Mouse (Mus musculus) hindbrain, embryonic 10.5 days (tissue): Measurements from ENCODE around the gene Atg4c. TPM values are rescaled to one million over a fixed set of nuclear protein-coding genes. Genes with fewer than 3 reads are reported as not detected.
A peak's percentile ranks its signal among the peaks of the same experiment; 100 is the strongest.

ENCODE experiments used
- DNase-seq: peaks from one replicate; pipeline ENCODE4 v3.0.0-alpha.2; 2017; ENCODE audit warnings: low spot score
- H3K27ac ChIP-seq: fragments of 300-500 bp; sonication (generic); 2 replicates; pipeline ENCODE4 v1.5.1; 2016; ENCODE audit warnings: mild to moderate bottlenecking, moderate library complexity
- H3K27me3 ChIP-seq: fragments of 300-500 bp; sonication (generic); 2 replicates; pipeline ENCODE4 v1.6.1; 2016; ENCODE audit warnings: mild to moderate bottlenecking; ENCODE audit not compliant: poor library complexity, insufficient read depth, severe bottlenecking
- H3K36me3 ChIP-seq: fragments of 300-500 bp; sonication (generic); 2 replicates; pipeline ENCODE4 v1.6.1; 2016; ENCODE audit warnings: mild to moderate bottlenecking, moderate library complexity
- H3K4me1 ChIP-seq: fragments of 300-500 bp; sonication (generic); replicated peaks from 2 replicates; pipeline ENCODE4 v1.6.1; 2016; ENCODE audit warnings: mild to moderate bottlenecking
- H3K4me3 ChIP-seq: fragments of 300-500 bp; sonication (generic); 2 replicates; pipeline ENCODE4 v1.5.1; 2016; ENCODE audit warnings: mild to moderate bottlenecking, moderate library complexity
- H3K9me3 ChIP-seq: fragments of 300-500 bp; sonication (generic); 2 replicates; pipeline ENCODE4 v1.6.1; 2016; ENCODE audit warnings: mild to moderate bottlenecking, moderate library complexity
- WGBS: fragments of 180-500 bp; shearing (Covaris S2); methylation state at CpG from one replicate; pipeline ENCODE4 v1.1.7; 2016; 5-methylcytosine and 5-hydroxymethylcytosine counted together
- polyA plus RNA-seq: library from polyadenylated mRNA; unstranded; fragments of >200 nt; fragmentation: Nextera tagmentation; extraction: Ambion mirVana; gene quantifications from 2 replicates; pipeline ENCODE4 v1.2.1, GENCODE M21; 2016

The Atg4c gene
- polyA plus RNA-seq, 1 experiment from 2014 or later: 13.0 TPM

- Histone ChIP-seq H3K27ac (no peak overlapping the region), H3K27me3 (no peaks in the 10 kb centered on the region), H3K9me3 (0 out of 2 replicates have a peak, but pooled peaks cover 5% of the 10 kb centered on the region), H3K4me3 (no peak overlapping the region), H3K4me1 (no peaks in the 10 kb centered on the region), H3K36me3 (peaks cover 18% of the 10 kb centered on the region)
- DNase-seq: no peak
- 92% methylated on average over 8 of the region's 8 CpGs for whole genome bisulfite sequencing
Observed at GRCm38 (mm10) chr4:99235203-99235856, 41.6 kb downstream of the Atg4c start.

DNA sequence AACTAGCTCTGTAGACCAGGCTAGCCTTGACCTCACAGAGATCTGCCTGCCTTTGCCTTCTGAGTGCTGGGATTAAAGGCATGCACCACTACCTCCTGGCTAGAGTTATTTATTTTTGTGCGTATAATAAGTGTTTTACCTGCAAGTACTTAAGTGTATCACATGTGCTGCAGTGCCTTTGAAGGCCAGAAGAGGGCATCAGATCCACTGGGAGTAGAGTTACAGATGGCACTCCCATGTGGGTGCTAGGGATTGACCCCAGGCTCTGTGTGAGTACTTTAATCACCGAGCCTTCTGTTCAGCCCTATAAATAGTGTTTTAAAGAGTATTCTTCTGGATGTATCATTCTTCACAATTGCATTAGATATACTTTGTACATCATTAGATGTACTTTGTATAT, 44.6 kb downstream of the Atg4c start:
- H3K4me1 ChIP-seq: no peaks in the 10 kb centered on the region
- 91% methylated on average over 2 of the region's 2 CpGs for WGBS
- H3K36me3 ChIP-seq: peaks cover 18% of the 10 kb centered on the region
- no peak overlapping the region for H3K27ac ChIP-seq
- no peak for DNase-seq
- no peaks in the 10 kb centered on the region for H3K27me3 ChIP-seq
- no peak overlapping the region for H3K4me3 ChIP-seq
- H3K9me3 ChIP-seq: 0 out of 2 replicates have a peak, but pooled peaks cover 5% of the 10 kb centered on the region

GRCm38 (mm10) chr4:99241674-99242073, 47.9 kb downstream of the Atg4c start:
- Histone ChIP-seq H3K27ac (no peak overlapping the region), H3K36me3 (peaks cover 15% of the 10 kb centered on the region), H3K4me3 (no peak overlapping the region), H3K9me3 (0 out of 2 replicates have a peak, but pooled peaks cover 5% of the 10 kb centered on the region), H3K4me1 (no peaks in the 10 kb centered on the region), H3K27me3 (no peaks in the 10 kb centered on the region)
- WGBS: 48% methylated on average over 5 of the region's 5 CpGs
- no peak for DNase-seq

DNA sequence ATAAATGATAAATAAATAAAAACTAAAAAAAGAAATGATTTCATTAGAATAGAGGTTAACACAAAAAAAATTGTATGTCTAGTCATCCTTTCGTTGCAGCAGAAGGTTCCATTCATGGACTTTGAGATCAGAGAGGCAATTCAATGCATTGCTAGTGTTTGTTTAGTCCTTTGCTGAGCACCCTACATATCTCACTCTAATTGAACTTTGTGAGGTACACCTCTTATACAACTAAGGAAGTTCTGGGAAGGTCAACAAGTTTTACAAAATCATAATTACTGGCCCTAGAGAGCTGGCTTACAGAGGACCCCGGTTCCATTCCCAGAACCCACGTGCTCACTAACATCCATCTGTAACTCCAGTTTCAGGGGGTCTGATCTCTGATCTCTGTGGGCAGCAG, 55.6 kb downstream of the Atg4c start:
- no peaks in the 10 kb centered on the region for H3K4me1 ChIP-seq

DNA sequence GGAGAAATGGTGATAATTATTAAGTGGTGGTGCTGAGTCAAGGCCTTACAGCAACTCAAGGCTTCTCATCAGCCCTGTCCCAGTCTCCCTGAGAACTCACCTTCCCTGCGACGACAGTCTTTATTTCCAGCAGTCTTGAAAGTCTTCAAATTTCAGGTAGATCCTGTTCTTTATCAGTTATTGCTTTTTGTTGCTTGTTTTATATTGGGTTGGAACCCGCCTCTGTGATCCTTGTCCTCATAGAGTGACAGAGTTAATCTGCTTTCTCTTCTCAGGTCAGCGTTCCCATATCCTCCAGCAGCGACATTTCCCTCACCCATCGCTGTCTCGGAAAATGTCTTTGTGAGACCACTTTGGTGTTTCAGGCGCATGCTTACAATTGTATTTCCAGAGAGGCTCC, 56.1 kb downstream of the Atg4c start:
- WGBS: 95% methylated on average over 8 of the region's 8 CpGs
- Histone ChIP-seq H3K4me3 (no peak overlapping the region), H3K36me3 (peaks cover 3% of the 10 kb centered on the region; the same call in 1 of the 2 replicates), H3K27me3 (no peaks in the 10 kb centered on the region), H3K9me3 (no peaks in the 10 kb centered on the region), H3K27ac (no peak overlapping the region), H3K4me1 (no peaks in the 10 kb centered on the region)
- DNase-seq: no peak

More for the DNA sequence above, 55.6 kb downstream of the Atg4c start:
- Histone ChIP-seq H3K4me3 (no peak overlapping the region), H3K36me3 (no peaks in the 10 kb centered on the region), H3K27me3 (no peaks in the 10 kb centered on the region), H3K27ac (no peak overlapping the region), H3K9me3 (no peaks in the 10 kb centered on the region)
- 95% methylated on average over 3 of the region's 3 CpGs for WGBS
- no peak for DNase-seq

- Histone ChIP-seq H3K27me3 (no peaks in the 10 kb centered on the region), H3K4me3 (no peak overlapping the region), H3K9me3 (no peaks in the 10 kb centered on the region), H3K27ac (no peak overlapping the region), H3K36me3 (peaks cover 5% of the 10 kb centered on the region; the same call in 1 of the 2 replicates), H3K4me1 (no peaks in the 10 kb centered on the region)
- WGBS: 96% methylated on average over 11 of the region's 11 CpGs
- DNase-seq: no peak
Observed at GRCm38 (mm10) chr4:99252957-99253356, 59.2 kb downstream of the Atg4c start.

DNA sequence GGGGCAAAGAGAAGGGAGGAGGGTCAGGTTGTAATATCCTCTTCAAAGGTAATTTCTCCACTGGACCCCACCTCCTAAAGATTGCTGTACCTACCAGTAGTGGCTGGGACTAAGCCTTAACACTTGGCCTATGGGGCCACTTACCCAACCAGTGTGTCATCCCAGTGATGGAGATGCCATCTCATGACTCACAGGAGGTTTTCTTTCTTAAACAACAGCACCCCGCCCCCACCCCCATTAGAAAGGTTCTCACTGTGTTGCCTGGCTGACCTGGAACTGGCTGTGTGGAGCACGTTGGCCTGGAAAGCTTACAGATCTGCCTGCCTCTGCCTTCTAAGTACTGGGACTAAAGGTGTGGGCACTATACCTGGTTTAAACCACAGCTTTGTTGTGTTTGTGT, 69.5 kb downstream of the Atg4c start:
- H3K4me3 ChIP-seq: no peak overlapping the region
- no peak overlapping the region for H3K27ac ChIP-seq
- no peaks in the 10 kb centered on the region for H3K36me3 ChIP-seq
- DNase-seq: no peak
- H3K9me3 ChIP-seq: no peaks in the 10 kb centered on the region
- H3K4me1 ChIP-seq: no peaks in the 10 kb centered on the region
- H3K27me3 ChIP-seq: no peaks in the 10 kb centered on the region
- WGBS: 77% methylated on average over 2 of the region's 2 CpGs

GRCm38 (mm10) chr4:99263663-99264062, 69.9 kb downstream of the Atg4c start:
- DNase-seq: no peak
- no peak overlapping the region for H3K27ac ChIP-seq
- H3K4me1 ChIP-seq: no peaks in the 10 kb centered on the region
- 68% methylated on average over 11 of the region's 11 CpGs for WGBS
- H3K9me3 ChIP-seq: no peaks in the 10 kb centered on the region
- no peaks in the 10 kb centered on the region for H3K36me3 ChIP-seq
- no peak overlapping the region for H3K4me3 ChIP-seq
- no peaks in the 10 kb centered on the region for H3K27me3 ChIP-seq

DNA sequence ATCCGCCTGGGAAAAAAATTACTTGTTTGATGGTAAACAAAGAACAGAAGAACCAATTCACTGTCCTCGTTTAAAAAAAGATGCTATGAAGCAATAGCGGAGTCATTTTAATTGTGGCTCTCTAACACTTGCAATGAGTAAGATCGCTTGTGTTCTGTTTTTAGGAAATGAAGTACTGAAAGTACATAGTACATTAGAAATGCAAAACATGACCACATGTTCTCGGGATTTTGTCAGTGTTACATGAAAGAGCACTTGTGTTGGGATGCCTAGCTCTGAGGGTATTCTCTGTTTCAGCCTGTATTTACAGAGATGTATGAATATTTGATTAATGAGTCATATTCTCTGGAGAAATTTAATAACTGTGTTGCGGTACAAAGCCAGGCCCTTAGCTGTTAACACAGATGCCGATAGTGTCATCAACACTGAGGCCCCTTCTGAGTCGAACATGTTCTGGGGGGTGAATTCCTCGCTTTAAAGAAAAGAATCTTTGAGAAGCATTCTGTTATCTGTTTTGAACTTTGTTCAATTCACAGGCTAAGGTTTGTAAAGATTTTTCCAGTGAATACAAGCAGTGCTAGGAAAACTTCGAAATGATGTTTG, 73.2 kb downstream of the Atg4c start:
- Histone ChIP-seq H3K27me3 (no peaks in the 10 kb centered on the region), H3K4me1 (no peaks in the 10 kb centered on the region), H3K36me3 (peaks cover 8% of the 10 kb centered on the region), H3K9me3 (no peaks in the 10 kb centered on the region), H3K4me3 (no peak overlapping the region), H3K27ac (no peak overlapping the region)
- DNase-seq: no peak
- WGBS: 90% methylated on average over 10 of the region's 10 CpGs

- peaks cover 8% of the 10 kb centered on the region for H3K36me3 ChIP-seq
- peak overlapping the region; percentile 76 for H3K27ac ChIP-seq
- no peaks in the 10 kb centered on the region for H3K27me3 ChIP-seq
- no peak overlapping the region for H3K4me3 ChIP-seq
- 27% methylated on average over 9 of the region's 9 CpGs for WGBS
- DNase-seq: peak; percentile 44
- H3K4me1 ChIP-seq: peaks cover 20% of the 10 kb centered on the region
- H3K9me3 ChIP-seq: no peaks in the 10 kb centered on the region
Observed at GRCm38 (mm10) chr4:99272860-99273259, 79.1 kb downstream of the Atg4c start.

- no peak overlapping the region for H3K27ac ChIP-seq
- no peaks in the 10 kb centered on the region for H3K9me3 ChIP-seq
- 96% methylated on average over 3 of the region's 3 CpGs for WGBS
- no peak for DNase-seq
- peaks cover 8% of the 10 kb centered on the region for H3K36me3 ChIP-seq
- H3K4me3 ChIP-seq: no peak overlapping the region
- H3K4me1 ChIP-seq: peaks cover 20% of the 10 kb centered on the region
- no peaks in the 10 kb centered on the region for H3K27me3 ChIP-seq
Observed at GRCm38 (mm10) chr4:99273466-99273865, 79.7 kb downstream of the Atg4c start.

DNA sequence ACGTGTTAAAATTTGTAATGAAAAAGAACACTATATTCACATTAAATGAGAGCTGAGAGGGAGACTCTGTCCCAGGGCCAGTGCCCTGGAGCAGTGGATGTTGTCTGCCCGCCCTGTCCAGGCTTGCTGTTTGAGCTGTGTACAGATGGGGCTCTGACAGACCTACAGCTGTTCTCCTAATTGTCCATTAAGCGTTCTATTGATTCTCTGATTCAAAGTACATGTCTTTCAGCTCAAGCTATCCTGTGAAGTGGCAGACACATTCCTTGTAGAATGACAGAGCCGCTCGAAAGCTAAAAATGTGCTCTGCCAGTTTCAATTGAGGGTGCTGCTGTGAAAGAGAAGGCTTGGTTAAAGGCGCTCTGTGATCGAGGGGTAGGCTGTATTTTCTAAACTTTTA, 80.2 kb downstream of the Atg4c start:
- H3K4me1 ChIP-seq: peaks cover 20% of the 10 kb centered on the region
- peaks cover 8% of the 10 kb centered on the region for H3K36me3 ChIP-seq
- no peak overlapping the region for H3K27ac ChIP-seq
- H3K27me3 ChIP-seq: no peaks in the 10 kb centered on the region
- DNase-seq: peak; percentile 10
- H3K9me3 ChIP-seq: no peaks in the 10 kb centered on the region
- no peak overlapping the region for H3K4me3 ChIP-seq
- WGBS: 54% methylated on average over 7 of the region's 7 CpGs

GRCm38 (mm10) chr4:99278876-99279275, 85.1 kb downstream of the Atg4c start:
- no peak overlapping the region for H3K27ac ChIP-seq
- DNase-seq: no peak
- no peaks in the 10 kb centered on the region for H3K27me3 ChIP-seq
- peaks cover 5% of the 10 kb centered on the region; the same call in 1 of the 2 replicates for H3K4me1 ChIP-seq
- no peaks in the 10 kb centered on the region for H3K36me3 ChIP-seq
- no peak overlapping the region for H3K4me3 ChIP-seq
- WGBS: 92% methylated on average over 7 of the region's 7 CpGs
- H3K9me3 ChIP-seq: no peaks in the 10 kb centered on the region
